Comparison of ENCODE assay signal across 9 mouse cellular contexts in genomic region chr13:21913854-21914253, GRCm38 (mm10). TPM values are rescaled to one million over a fixed set of nuclear protein-coding genes. Genes with fewer than 3 reads are reported as not detected.
DNase-seq lines count a peak whose midpoint lies in the region; ATAC-seq and TF ChIP-seq lines count a peak whose summit lies in the region.
"Had no signal": no experiment of that assay in that cellular context is flagged by ENCODE, and none has a peak within 500 bp of the region (broad histone marks: within the 10 kb centered on the region; RNA-seq: fewer than 3 reads in every experiment).

No protein-coding gene starts in this region.

- H3K4me3 ChIP-seq in heart, embryonic 13.5 days: peak overlapping the region; percentile 47
- H3K4me3 ChIP-seq in embryonic facial prominence, embryonic 11.5 days (ENCODE audit: low read depth, low read length): peak overlapping the region; percentile 26
- H3K4me3 ChIP-seq in limb, embryonic 14.5 days (replicated peaks; ENCODE audit: low read length): no peak overlapping the region

- H3K27ac ChIP-seq in heart, embryonic 13.5 days (replicated peaks): peak overlapping the region; percentile 40
- H3K27ac ChIP-seq in embryonic facial prominence, embryonic 11.5 days (replicated peaks; ENCODE audit: low read depth, low read length): no peak overlapping the region; the same call in 1 of the 2 replicates
- no peak overlapping the region for H3K27ac ChIP-seq in limb, embryonic 14.5 days (replicated peaks; ENCODE audit: low read depth, low read length)

- no peak for TF ChIP-seq POLR2A in limb, embryonic 14.5 days (IDR thresholded peaks at IDR 0.05; ENCODE audit: borderline replicate concordance, extremely low read depth, insufficient read depth, insufficient read length)

- peaks cover 5% of the 10 kb centered on the region; the same call in 1 of the 2 replicates for H3K27me3 ChIP-seq in heart, embryonic 13.5 days (replicated peaks)
- H3K27me3 ChIP-seq in embryonic facial prominence, embryonic 11.5 days (ENCODE audit: control insufficient read depth, insufficient read depth, low read length): 0 out of 2 replicates have a peak, but pooled peaks cover 2% of the 10 kb centered on the region
- peaks cover 12% of the 10 kb centered on the region; the same call in 1 of the 2 replicates for H3K27me3 ChIP-seq in limb, embryonic 14.5 days (ENCODE audit: control insufficient read depth, insufficient read depth, low read length)

- ATAC-seq in heart, embryonic 13.5 days (ENCODE audit: extremely low read depth, insufficient number of reproducible peaks, low FRiP score, low TSS enrichment): no peak
- ATAC-seq in embryonic facial prominence, embryonic 11.5 days (replicated peaks; ENCODE audit: insufficient number of reproducible peaks, low FRiP score, low TSS enrichment, low read depth): no peak
- ATAC-seq in limb, embryonic 14.5 days (ENCODE audit: low FRiP score, low read depth): no peak

- WGBS in heart, embryonic 13.5 days: 9% methylated on average over 8 of the region's 8 CpGs
- WGBS in embryonic facial prominence, embryonic 11.5 days: 4% methylated on average over 8 of the region's 8 CpGs
- WGBS in limb, embryonic 14.5 days: 16% methylated on average over 8 of the region's 8 CpGs

- H3K9ac ChIP-seq in heart, embryonic 13.5 days: peak overlapping the region; percentile 67
- no peak overlapping the region; the same call in 1 of the 2 replicates for H3K9ac ChIP-seq in embryonic facial prominence, embryonic 11.5 days (replicated peaks; ENCODE audit: low read length)
- 0 out of 2 replicates have a peak overlapping the region, but pooled peaks have one; percentile 8 for H3K9ac ChIP-seq in limb, embryonic 14.5 days (ENCODE audit: low read depth, low read length, severe bottlenecking)

- H3K4me1 ChIP-seq in heart, embryonic 13.5 days: peaks cover 19% of the 10 kb centered on the region
- H3K4me1 ChIP-seq in embryonic facial prominence, embryonic 11.5 days (ENCODE audit: control insufficient read depth, insufficient read depth, low read length): no peaks in the 10 kb centered on the region
- no peaks in the 10 kb centered on the region for H3K4me1 ChIP-seq in limb, embryonic 14.5 days (ENCODE audit: control insufficient read depth, insufficient read depth, low read length)

- peak overlapping the region; percentile 64 for H3K4me2 ChIP-seq in heart, embryonic 13.5 days
- peak overlapping the region; percentile 36 for H3K4me2 ChIP-seq in embryonic facial prominence, embryonic 11.5 days (ENCODE audit: low read depth, low read length)
- peak overlapping the region; percentile 25; the same call in 1 of the 2 replicates for H3K4me2 ChIP-seq in limb, embryonic 14.5 days (replicated peaks; ENCODE audit: low read depth, low read length, severe bottlenecking)

- no peaks in the 10 kb centered on the region for H3K36me3 ChIP-seq in heart, embryonic 13.5 days
- H3K36me3 ChIP-seq in embryonic facial prominence, embryonic 11.5 days (replicated peaks; ENCODE audit: control insufficient read depth, insufficient read depth, low read depth, low read length): no peaks in the 10 kb centered on the region
- no peaks in the 10 kb centered on the region for H3K36me3 ChIP-seq in limb, embryonic 14.5 days (ENCODE audit: control insufficient read depth, insufficient read depth, low read length)

- H3K9me3 ChIP-seq in heart, embryonic 13.5 days: no peaks in the 10 kb centered on the region
- H3K9me3 ChIP-seq in embryonic facial prominence, embryonic 11.5 days (replicated peaks; ENCODE audit: control insufficient read depth, low read length): no peaks in the 10 kb centered on the region
- no peaks in the 10 kb centered on the region for H3K9me3 ChIP-seq in limb, embryonic 14.5 days (ENCODE audit: control insufficient read depth, low read length)

- no peak for DNase-seq in heart, adult 9 months (ENCODE audit: low spot score in 2 of 2)
- peak; percentile 73 for DNase-seq in 416B (ENCODE audit: low read depth)
- no peak for DNase-seq in embryonic facial prominence, embryonic 11.5 days (ENCODE audit: low spot score)
- no peak for DNase-seq in limb, embryonic 14.5 days (ENCODE audit: low spot score)
- no peak for DNase-seq in retina, postnatal 1 day
- no peak for DNase-seq in adrenal gland, postnatal 10 days
- no peak for DNase-seq in cerebellum, adult 11-12 months
- DNase-seq: thymus, postnatal 4 days had no signal

RNA-seq across cellular contexts. Expression of gene Zfp184, which starts 31.0 kb away (rescaled TPM):
- 5.2 and 6.3 TPM in 2 replicates for polyA plus RNA-seq in heart, embryonic 13.5 days (2015; fragmentation: Nextera tagmentation; extraction: Ambion mirVana)
- polyA plus RNA-seq in embryonic facial prominence, embryonic 11.5 days (2014; fragmentation: Nextera tagmentation; extraction: Ambion mirVana): 28.2 and 30.4 TPM in 2 replicates
- polyA plus RNA-seq in limb, embryonic 14.5 days (2012; rRNA removed): 7.5 and 8.3 TPM in 2 replicates
- 12.7 and 17.2 TPM in 2 replicates for polyA plus RNA-seq in limb, embryonic 14.5 days (2014; fragmentation: Nextera tagmentation; extraction: Ambion mirVana)
- 1 to 10 TPM; 2.0 to 2.4 TPM for total RNA-seq in adrenal gland, postnatal 10 days (2021)
